Mouse (Mus musculus): ENCODE results near the gene Zfp853.

Gene Zfp853

GRCm38 (mm10) chr5:143289299-143289698 lies 4.1 kb downstream of the Zfp853 start:
- DNase-seq: no peak

GRCm38 (mm10) chr5:143288378-143288911 lies 5.0 kb downstream of the Zfp853 start:
- DNase-seq: no peak

- DNase-seq: peak in 1 of 2 experiments; percentile 42
These were observed 5.6 kb downstream of the Zfp853 start for GRCm38 (mm10) chr5:143287774-143288328.

- DNase-seq: peak; percentile 39 to 50
These were observed 8.7 kb downstream of the Zfp853 start for GRCm38 (mm10) chr5:143284762-143285161.

- DNase-seq: no peak
These were observed 14.2 kb downstream of the Zfp853 start for GRCm38 (mm10) chr5:143279247-143279646.

GRCm38 (mm10) chr5:143275761-143276160 lies 17.7 kb downstream of the Zfp853 start:
- peak; percentile 56 to 61 for DNase-seq

- peak; percentile 79 to 86 for DNase-seq
These were observed 20.7 kb downstream of the Zfp853 start for GRCm38 (mm10) chr5:143272540-143273330.

GRCm38 (mm10) chr5:143272108-143272507 lies 21.3 kb downstream of the Zfp853 start:
- no peak for DNase-seq

GRCm38 (mm10) chr5:143271642-143272041 lies 21.8 kb downstream of the Zfp853 start:
- DNase-seq: peak in 1 of 2 experiments; percentile 2

- DNase-seq: no peak
These were observed 23.3 kb downstream of the Zfp853 start for GRCm38 (mm10) chr5:143270151-143270519.

- DNase-seq: peak; percentile 90
These were observed 23.9 kb downstream of the Zfp853 start, which contains the start of gene Zfp316 for GRCm38 (mm10) chr5:143269363-143270150. Gene Zfp316, minus strand, starts transcription at chr5:143270022.

- DNase-seq: no peak
These were observed 24.4 kb downstream of the Zfp853 start for GRCm38 (mm10) chr5:143268985-143269362.

GRCm38 (mm10) chr5:143266794-143267193 lies 26.6 kb downstream of the Zfp853 start:
- DNase-seq: no peak

GRCm38 (mm10) chr5:143265409-143265808 lies 28.0 kb downstream of the Zfp853 start:
- DNase-seq: no peak

- peak in 1 of 2 experiments; percentile 41 for DNase-seq
These were observed 28.7 kb downstream of the Zfp853 start for GRCm38 (mm10) chr5:143264689-143265088.

GRCm38 (mm10) chr5:143261636-143262035 lies 31.8 kb downstream of the Zfp853 start:
- no peak for DNase-seq

- DNase-seq: no peak
These were observed 37.6 kb downstream of the Zfp853 start for GRCm38 (mm10) chr5:143255802-143256201.

GRCm38 (mm10) chr5:143255131-143255519 lies 38.3 kb downstream of the Zfp853 start:
- no peak for DNase-seq

- peak; percentile 71 to 75 for DNase-seq
These were observed 38.8 kb downstream of the Zfp853 start for GRCm38 (mm10) chr5:143254487-143255130.

GRCm38 (mm10) chr5:143253881-143254486 lies 39.4 kb downstream of the Zfp853 start:
- DNase-seq: peak; percentile 79 to 80

GRCm38 (mm10) chr5:143253186-143253880 lies 40.1 kb downstream of the Zfp853 start:
- DNase-seq: peak; percentile 68 to 70

GRCm38 (mm10) chr5:143252791-143253185 lies 40.6 kb downstream of the Zfp853 start:
- DNase-seq: no peak
